Mouse (Mus musculus): ENCODE measurements around the gene Gm21119. TPM values are rescaled to one million over a fixed set of nuclear protein-coding genes. Genes with fewer than 3 reads are reported as not detected.

The Gm21119 gene
- polyA plus RNA-seq (2017; shearing (Covaris generic)) = not detected

GRCm38 (mm10) chr8:20614619-20615018, at the start of gene Gm21119:
Gm21119 (plus strand) TSS chr8:20614919.

